ENCODE assay signal across 14 mouse cellular contexts in genomic region chr11:76081048-76081640, GRCm38 (mm10). TPM values are rescaled to one million over a fixed set of nuclear protein-coding genes. Genes with fewer than 3 reads are reported as not detected.
DNase-seq lines count a peak whose midpoint lies in the region; ATAC-seq and TF ChIP-seq lines count a peak whose summit lies in the region.
"Had no signal": no experiment of that assay in that cellular context is flagged by ENCODE, and none has a peak within 500 bp of the region (broad histone marks: within the 10 kb centered on the region; RNA-seq: fewer than 3 reads in every experiment).

No protein-coding gene starts in this region.

- no peak overlapping the region for H3K4me2 ChIP-seq in lung, embryonic 16.5 days (ENCODE audit: low read depth, low read length)
- H3K4me2 ChIP-seq in limb, embryonic 15.5 days = no peak overlapping the region
- H3K4me2 ChIP-seq: liver, embryonic 13.5 days; midbrain, embryonic 12.5 days had no signal

- no peak overlapping the region for H3K9ac ChIP-seq in lung, embryonic 16.5 days (ENCODE audit: low read length)
- no peak overlapping the region for H3K9ac ChIP-seq in limb, embryonic 15.5 days
- H3K9ac ChIP-seq: liver, embryonic 13.5 days; midbrain, embryonic 12.5 days had no signal

- no peak for TF ChIP-seq CTCF in lung, adult 2 months (IDR thresholded peaks at IDR 0.05; ENCODE audit: insufficient read depth, low read length)

- H3K27me3 ChIP-seq in lung, embryonic 16.5 days (ENCODE audit: control insufficient read depth, insufficient read depth, low read depth, low read length) = no peaks in the 10 kb centered on the region
- no peaks in the 10 kb centered on the region for H3K27me3 ChIP-seq in limb, embryonic 15.5 days
- H3K27me3 ChIP-seq: liver, embryonic 13.5 days; midbrain, embryonic 12.5 days had no signal

- H3K9me3 ChIP-seq in lung, embryonic 16.5 days (ENCODE audit: control insufficient read depth, low read length) = no peaks in the 10 kb centered on the region
- no peaks in the 10 kb centered on the region for H3K9me3 ChIP-seq in limb, embryonic 15.5 days
- H3K9me3 ChIP-seq: liver, embryonic 13.5 days; midbrain, embryonic 12.5 days had no signal

- TF ChIP-seq POLR2A in lung, adult 2 months (IDR thresholded peaks at IDR 0.05; ENCODE audit: borderline replicate concordance, extremely low read depth, low read depth, low read length) = no peak

- DNase-seq in adrenal gland, adult 2 months = peak; percentile 45
- DNase-seq in adrenal gland, postnatal 25 days = no peak
- DNase-seq in lung, adult 2 months = no peak
- peak; percentile 52 to 63 for DNase-seq in kidney, adult 8-10 months
- no peak for DNase-seq in cerebellum, postnatal 25 days
- DNase-seq in cerebellum, postnatal 10 days = no peak
- DNase-seq: gastrocnemius, postnatal 36 days; layer of hippocampus, postnatal 36 days; liver, embryonic 13.5 days; right cerebral cortex, postnatal 14 days had no signal

- peak overlapping the region; percentile 65 for H3K27ac ChIP-seq in lung, embryonic 16.5 days (ENCODE audit: low read length)
- H3K27ac ChIP-seq in limb, embryonic 15.5 days = 0 out of 2 replicates have a peak overlapping the region, but pooled peaks have one; percentile 24
- H3K27ac ChIP-seq: liver, embryonic 13.5 days; midbrain, embryonic 12.5 days had no signal

- 0 out of 2 replicates have a peak, but pooled peaks cover 4% of the 10 kb centered on the region for H3K4me1 ChIP-seq in lung, embryonic 16.5 days (replicated peaks; ENCODE audit: control insufficient read depth, insufficient read depth, low read length)
- no peaks in the 10 kb centered on the region for H3K4me1 ChIP-seq in lung, adult 2 months (ENCODE audit: control insufficient read depth, insufficient read depth, low read length)
- H3K4me1 ChIP-seq in limb, embryonic 15.5 days = peaks cover 10% of the 10 kb centered on the region; the same call in 1 of the 2 replicates
- H3K4me1 ChIP-seq: liver, embryonic 13.5 days; midbrain, embryonic 12.5 days had no signal

- peaks cover 6% of the 10 kb centered on the region for H3K36me3 ChIP-seq in lung, embryonic 16.5 days (ENCODE audit: control insufficient read depth, insufficient read depth, low read length)
- peaks cover 48% of the 10 kb centered on the region for H3K36me3 ChIP-seq in limb, embryonic 15.5 days

- ATAC-seq in lung, embryonic 16.5 days (ENCODE audit: low read depth) = peak; percentile 71
- ATAC-seq in limb, embryonic 15.5 days (ENCODE audit: insufficient number of reproducible peaks, low FRiP score, low TSS enrichment, low read depth) = no peak
- ATAC-seq: hindbrain, embryonic 16.5 days had no signal

- no peak overlapping the region for H3K4me3 ChIP-seq in lung, embryonic 16.5 days (ENCODE audit: low read length)
- H3K4me3 ChIP-seq in lung, adult 2 months (replicated peaks; ENCODE audit: extremely low read depth, low read depth, low read length) = no peak overlapping the region
- H3K4me3 ChIP-seq in limb, embryonic 15.5 days = no peak overlapping the region
- H3K4me3 ChIP-seq: liver, embryonic 13.5 days; midbrain, embryonic 12.5 days had no signal

- 69% methylated on average over 6 of the region's 6 CpGs for WGBS in lung, embryonic 16.5 days
- WGBS in lung, adult 2 months = 64% methylated on average over 6 of the region's 6 CpGs
- 78% methylated on average over 6 of the region's 6 CpGs for WGBS in limb, embryonic 15.5 days

RNA-seq across cellular contexts. Expression of gene Rflnb, which starts 53.6 kb away (rescaled TPM):
- 10 to 100 TPM; 14.8 to 29.8 TPM for total RNA-seq in adrenal gland, adult 2 months (2021)
- polyA plus RNA-seq in adrenal gland, adult 2 months (2012; rRNA removed) = 23.1 and 30.5 TPM in 2 replicates
- total RNA-seq in adrenal gland, postnatal 25 days (2021) = 19.3 and 20.2 TPM in 2 replicates
- 41.7 and 42.8 TPM in 2 replicates for polyA plus RNA-seq in lung, embryonic 16.5 days (2015; fragmentation: Nextera tagmentation; extraction: Ambion mirVana)
- polyA plus RNA-seq in lung, adult 2 months (2012; rRNA removed) = 15.6 and 16.0 TPM in 2 replicates
- 51.0 and 59.4 TPM in 2 replicates for polyA plus RNA-seq in limb, embryonic 15.5 days (2015; fragmentation: Nextera tagmentation; extraction: Ambion mirVana)

Comparison
In these comparisons a context has a peak if more than half of its experiments do, and no peak if none do; other contexts are left out.
1. DNase-seq: peak in adrenal gland, adult 2 months (single experiment) and kidney, adult 8-10 months (2 of 2); none in adrenal gland, postnatal 25 days (single experiment), lung, adult 2 months (single experiment), cerebellum, postnatal 25 days (0 of 2) and cerebellum, postnatal 10 days (0 of 2).